Mouse (Mus musculus) heart, embryonic 10.5 days (tissue): ENCODE data around the gene Osbpl6. TPM values are rescaled to one million over a fixed set of nuclear protein-coding genes. Genes with fewer than 3 reads are reported as not detected.

Experiments
- DNase-seq: peaks from one replicate; pipeline ENCODE4 v3.0.0-alpha.2; 2017; ENCODE audit warnings: low spot score
- H3K27ac ChIP-seq: fragments of 300-500 bp; sonication (generic); 2 replicates; pipeline ENCODE4 v1.5.1; 2016; ENCODE audit warnings: mild to moderate bottlenecking
- H3K27me3 ChIP-seq: fragments of 300-500 bp; sonication (generic); 2 replicates; pipeline ENCODE4 v1.6.1; 2016; ENCODE audit warnings: mild to moderate bottlenecking; ENCODE audit not compliant: poor library complexity, insufficient read depth, severe bottlenecking
- H3K36me3 ChIP-seq: fragments of 300-500 bp; sonication (generic); 2 replicates; pipeline ENCODE4 v1.6.1; 2016; ENCODE audit warnings: mild to moderate bottlenecking, moderate library complexity
- H3K4me1 ChIP-seq: fragments of 300-500 bp; sonication (generic); 2 replicates; pipeline ENCODE4 v1.6.1; 2016; ENCODE audit warnings: mild to moderate bottlenecking
- H3K4me3 ChIP-seq: fragments of 300-500 bp; sonication (generic); 2 replicates; pipeline ENCODE4 v1.5.1; 2016; ENCODE audit warnings: mild to moderate bottlenecking, moderate library complexity
- H3K9me3 ChIP-seq: fragments of 300-500 bp; sonication (generic); 2 replicates; pipeline ENCODE4 v1.6.1; 2016; ENCODE audit warnings: mild to moderate bottlenecking, moderate library complexity
- WGBS: fragments of 180-500 bp; shearing (Covaris S2); methylation state at CpG from one replicate; pipeline ENCODE4 v1.1.7; 2016; 5-methylcytosine and 5-hydroxymethylcytosine counted together
- polyA plus RNA-seq: library from polyadenylated mRNA; unstranded; fragments of >200 nt; fragmentation: Nextera tagmentation; extraction: Ambion mirVana; gene quantifications from 2 replicates; pipeline ENCODE4 v1.2.1, GENCODE M21; 2016

Osbpl6 gene
- polyA plus RNA-seq, 1 experiment from 2014 or later = 9.6 TPM

GRCm38 (mm10) chr2:76491371-76491770 lies 85.1 kb downstream of the Osbpl6 start:
- no peaks in the 10 kb centered on the region for H3K27me3 ChIP-seq
- no peak overlapping the region for H3K27ac ChIP-seq
- H3K4me3 ChIP-seq = no peak overlapping the region
- H3K36me3 ChIP-seq = no peaks in the 10 kb centered on the region
- 88% methylated on average over 6 of the region's 6 CpGs for WGBS
- peaks cover 7% of the 10 kb centered on the region; the same call in 1 of the 2 replicates for H3K4me1 ChIP-seq
- DNase-seq = no peak
- no peaks in the 10 kb centered on the region for H3K9me3 ChIP-seq

- no peaks in the 10 kb centered on the region for H3K9me3 ChIP-seq
- no peak overlapping the region for H3K27ac ChIP-seq
- 61% methylated on average over 7 of the region's 7 CpGs for WGBS
- no peaks in the 10 kb centered on the region for H3K27me3 ChIP-seq
- no peak overlapping the region for H3K4me3 ChIP-seq
- H3K36me3 ChIP-seq = no peaks in the 10 kb centered on the region
- no peak for DNase-seq
- peaks cover 7% of the 10 kb centered on the region; the same call in 1 of the 2 replicates for H3K4me1 ChIP-seq
These were observed 85.9 kb downstream of the Osbpl6 start for GRCm38 (mm10) chr2:76492224-76492623.

DNA sequence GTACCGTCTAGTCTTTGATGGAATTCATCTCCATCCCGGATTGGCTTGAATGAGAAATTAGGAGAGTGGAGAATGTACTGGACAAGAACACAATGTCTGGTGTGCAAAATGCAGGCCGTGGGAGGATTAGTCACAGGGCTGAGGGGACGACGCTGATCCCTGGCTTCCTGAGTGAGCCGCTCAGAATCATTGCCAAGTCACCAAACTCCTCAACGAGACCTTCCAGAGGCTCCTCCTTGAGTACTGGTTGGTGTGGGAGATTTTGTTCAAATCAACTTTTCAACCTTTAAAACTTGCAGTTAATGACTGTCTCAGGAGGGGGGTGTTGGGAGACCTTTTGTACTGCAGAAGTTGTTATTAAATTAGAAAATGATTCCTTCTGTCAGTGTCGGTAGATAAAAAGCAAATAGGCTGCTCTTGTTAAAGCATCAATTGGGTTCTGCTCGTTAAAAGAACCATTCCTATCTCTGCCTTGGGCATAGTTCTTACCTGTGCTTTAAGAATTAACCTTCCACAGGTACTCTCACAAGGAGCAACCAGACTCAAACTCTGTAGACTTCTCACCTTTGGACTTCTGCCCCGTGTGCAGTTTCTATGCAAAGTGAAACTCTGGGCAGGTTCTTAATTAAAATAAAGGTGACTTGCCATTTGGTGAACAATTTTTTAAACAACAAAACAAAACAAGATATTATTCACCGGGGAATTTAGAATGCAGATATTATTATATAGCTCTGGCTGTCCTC lies 89.9 kb downstream of the Osbpl6 start:
- Histone ChIP-seq H3K27ac (no peak overlapping the region), H3K9me3 (no peaks in the 10 kb centered on the region), H3K4me3 (no peak overlapping the region), H3K4me1 (0 out of 2 replicates have a peak, but pooled peaks cover 3% of the 10 kb centered on the region), H3K27me3 (no peaks in the 10 kb centered on the region), H3K36me3 (no peaks in the 10 kb centered on the region)
- no peak for DNase-seq
- 86% methylated on average over 11 of the region's 11 CpGs for WGBS

GRCm38 (mm10) chr2:76496749-76497140 lies 90.4 kb downstream of the Osbpl6 start:
- WGBS = 89% methylated on average over 4 of the region's 4 CpGs
- Histone ChIP-seq H3K9me3 (no peaks in the 10 kb centered on the region), H3K4me3 (no peak overlapping the region), H3K27ac (no peak overlapping the region), H3K27me3 (no peaks in the 10 kb centered on the region), H3K36me3 (no peaks in the 10 kb centered on the region), H3K4me1 (0 out of 2 replicates have a peak, but pooled peaks cover 3% of the 10 kb centered on the region)
- no peak for DNase-seq

DNA sequence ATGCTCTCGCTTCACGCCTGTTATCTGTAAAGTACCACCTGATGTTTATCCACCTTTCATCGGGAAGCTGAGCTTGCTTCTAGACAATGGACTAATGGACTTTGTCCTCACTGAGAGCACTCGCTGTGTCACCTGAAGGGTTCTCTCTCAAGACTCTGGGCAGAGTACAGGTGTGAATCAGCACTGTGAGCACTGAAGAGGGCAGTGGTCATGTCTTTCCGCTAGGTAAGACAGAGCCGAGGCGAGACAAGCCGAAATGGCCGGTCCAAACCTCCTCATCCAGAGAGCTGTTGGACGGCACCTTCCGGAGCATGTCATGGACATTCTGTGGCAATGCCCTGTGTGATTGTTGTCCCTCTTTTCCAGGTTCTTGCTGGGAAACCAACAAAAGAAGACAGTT lies 92.6 kb downstream of the Osbpl6 start:
- DNase-seq = no peak
- Histone ChIP-seq H3K4me1 (no peaks in the 10 kb centered on the region), H3K27me3 (no peaks in the 10 kb centered on the region), H3K4me3 (no peak overlapping the region), H3K27ac (no peak overlapping the region), H3K9me3 (no peaks in the 10 kb centered on the region), H3K36me3 (no peaks in the 10 kb centered on the region)
- 83% methylated on average over 11 of the region's 11 CpGs for WGBS

DNA sequence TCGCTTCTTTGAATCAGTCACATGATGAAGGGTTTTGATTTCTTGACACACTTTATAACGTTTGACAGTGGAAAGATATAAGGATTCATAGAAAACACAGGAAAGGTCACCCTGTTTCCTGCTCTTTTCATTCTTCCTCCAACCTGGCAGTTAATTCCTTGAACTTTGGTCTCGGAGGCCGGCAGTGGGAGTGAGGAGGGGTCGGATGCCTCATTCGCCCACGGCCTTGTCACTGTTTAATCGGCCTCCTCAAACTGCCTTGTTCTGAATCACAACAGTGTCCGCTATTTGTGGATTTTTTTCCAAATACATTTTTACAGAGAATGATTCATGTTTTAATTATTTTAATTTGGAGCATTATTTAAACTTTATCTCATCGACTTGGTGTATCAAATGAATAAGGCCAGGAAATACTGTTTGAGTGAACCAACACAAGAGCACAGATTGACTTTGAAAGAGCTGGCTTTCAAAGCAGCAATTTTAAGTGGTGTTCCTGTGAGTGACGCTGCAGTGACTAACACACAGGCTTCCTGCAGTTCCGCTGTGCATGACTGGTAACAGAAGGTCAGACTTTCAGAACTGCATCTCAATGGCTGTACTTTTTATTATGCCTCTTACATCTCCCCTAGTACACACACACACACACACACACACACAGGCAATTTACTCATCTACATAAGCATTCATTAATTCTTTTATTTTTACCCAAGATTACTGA lies 98.0 kb downstream of the Osbpl6 start:
- DNase-seq = no peak
- H3K4me1 ChIP-seq = no peaks in the 10 kb centered on the region
- H3K27ac ChIP-seq = no peak overlapping the region
- WGBS = 62% methylated on average over 12 of the region's 12 CpGs
- H3K27me3 ChIP-seq = no peaks in the 10 kb centered on the region
- no peaks in the 10 kb centered on the region for H3K9me3 ChIP-seq
- H3K4me3 ChIP-seq = no peak overlapping the region
- H3K36me3 ChIP-seq = no peaks in the 10 kb centered on the region

DNA sequence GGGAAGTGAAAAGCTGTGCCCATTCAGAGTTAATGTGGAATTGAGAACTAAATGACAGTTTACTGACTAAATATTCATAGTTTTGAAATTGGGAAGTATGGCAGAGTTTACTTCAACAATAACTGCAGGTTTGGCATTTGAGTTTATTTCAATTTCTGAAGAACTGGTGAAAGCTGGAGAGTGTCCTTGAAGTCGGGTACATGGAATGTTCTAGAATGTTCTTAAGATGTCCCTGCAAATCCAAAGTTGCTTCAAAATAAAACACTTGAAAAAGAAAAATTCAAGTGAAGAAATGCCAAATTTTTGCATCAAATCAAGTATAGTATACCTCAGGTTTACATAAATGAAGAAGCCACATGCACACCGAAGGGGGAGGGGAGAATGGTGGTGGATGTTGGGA lies 98.7 kb downstream of the Osbpl6 start:
- Histone ChIP-seq H3K9me3 (no peaks in the 10 kb centered on the region), H3K27ac (no peak overlapping the region), H3K36me3 (no peaks in the 10 kb centered on the region), H3K27me3 (no peaks in the 10 kb centered on the region), H3K4me1 (no peaks in the 10 kb centered on the region), H3K4me3 (no peak overlapping the region)
- no peak for DNase-seq
- WGBS = 81% methylated on average over 2 of the region's 2 CpGs

DNA sequence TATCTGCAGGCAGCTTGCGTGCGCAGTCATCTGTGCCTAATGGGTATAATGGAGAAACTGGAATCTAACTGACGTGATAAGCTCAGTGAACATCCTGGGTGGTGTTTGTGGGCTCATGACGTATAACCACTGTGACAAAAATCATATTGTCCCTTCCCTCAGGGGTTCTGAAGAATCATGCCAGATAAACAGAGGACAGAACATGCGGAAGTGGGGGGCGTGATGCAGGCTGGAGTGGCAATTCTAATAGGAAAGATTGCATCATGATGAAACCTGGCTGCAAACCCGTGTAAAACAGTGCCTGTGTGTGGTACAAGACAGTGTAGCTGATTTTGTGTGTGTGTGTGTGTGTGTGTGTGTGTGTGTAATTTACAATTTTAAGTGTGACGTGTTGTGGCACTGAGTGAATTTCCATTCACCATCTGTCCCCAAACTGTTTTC lies 105.0 kb downstream of the Osbpl6 start:
- no peak for DNase-seq
- H3K27ac ChIP-seq = no peak overlapping the region
- H3K27me3 ChIP-seq = no peaks in the 10 kb centered on the region
- no peaks in the 10 kb centered on the region for H3K4me1 ChIP-seq
- H3K9me3 ChIP-seq = no peaks in the 10 kb centered on the region
- no peaks in the 10 kb centered on the region for H3K36me3 ChIP-seq
- H3K4me3 ChIP-seq = no peak overlapping the region
- 80% methylated on average over 8 of the region's 8 CpGs for WGBS

DNA sequence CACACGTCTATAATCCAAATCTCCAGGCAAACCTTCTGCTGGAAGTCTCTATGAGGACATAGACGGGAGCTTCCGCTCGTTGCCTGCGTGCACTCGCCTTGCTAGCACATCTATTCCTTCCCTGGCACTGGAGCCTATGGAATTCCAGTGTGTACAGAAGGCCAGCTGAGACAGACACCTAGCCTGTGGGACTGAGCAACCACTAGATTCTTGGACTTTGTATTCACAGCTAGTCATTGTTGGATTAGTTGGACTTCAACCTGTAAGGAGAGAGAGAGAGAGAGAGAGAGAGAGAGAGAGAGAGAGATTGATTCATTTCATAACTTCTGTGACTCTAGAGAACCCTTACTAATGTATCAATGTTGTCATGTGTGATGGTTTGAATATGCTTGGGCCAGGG lies 105.8 kb downstream of the Osbpl6 start:
- Histone ChIP-seq H3K27ac (no peak overlapping the region), H3K4me1 (no peaks in the 10 kb centered on the region), H3K9me3 (no peaks in the 10 kb centered on the region), H3K27me3 (no peaks in the 10 kb centered on the region), H3K4me3 (no peak overlapping the region), H3K36me3 (no peaks in the 10 kb centered on the region)
- 90% methylated on average over 6 of the region's 6 CpGs for WGBS
- DNase-seq = no peak

DNA sequence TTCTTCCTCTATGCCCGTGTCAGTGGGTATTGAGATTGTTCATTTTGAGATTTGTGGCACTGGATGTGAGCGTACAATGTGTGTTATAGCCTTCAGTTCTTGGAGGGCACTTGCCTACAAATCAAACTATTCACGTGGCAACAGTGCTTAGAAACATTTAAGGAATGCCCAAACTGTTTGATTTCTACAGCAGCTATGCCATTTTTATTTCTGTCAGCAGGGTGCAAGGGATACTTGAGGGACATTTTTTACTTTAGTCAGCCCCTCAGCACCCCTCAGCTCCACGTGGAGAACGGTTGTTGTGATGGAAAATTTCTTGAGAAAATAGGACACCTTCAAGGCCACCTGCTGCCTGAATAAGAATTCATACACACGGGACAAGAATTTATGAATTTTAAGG lies 106.6 kb downstream of the Osbpl6 start:
- no peaks in the 10 kb centered on the region for H3K27me3 ChIP-seq
- no peak overlapping the region for H3K27ac ChIP-seq
- no peak for DNase-seq
- 0 out of 2 replicates have a peak, but pooled peaks cover 3% of the 10 kb centered on the region for H3K4me1 ChIP-seq
- no peak overlapping the region for H3K4me3 ChIP-seq
- H3K36me3 ChIP-seq = no peaks in the 10 kb centered on the region
- 77% methylated on average over 6 of the region's 6 CpGs for WGBS
- H3K9me3 ChIP-seq = no peaks in the 10 kb centered on the region

- no peak overlapping the region for H3K27ac ChIP-seq
- WGBS = 78% methylated on average over 3 of the region's 3 CpGs
- H3K9me3 ChIP-seq = no peaks in the 10 kb centered on the region
- no peak for DNase-seq
- H3K4me1 ChIP-seq = 0 out of 2 replicates have a peak, but pooled peaks cover 3% of the 10 kb centered on the region
- no peak overlapping the region for H3K4me3 ChIP-seq
- H3K27me3 ChIP-seq = no peaks in the 10 kb centered on the region
- no peaks in the 10 kb centered on the region for H3K36me3 ChIP-seq
These were observed 107.0 kb downstream of the Osbpl6 start for GRCm38 (mm10) chr2:76513296-76513695.

DNA sequence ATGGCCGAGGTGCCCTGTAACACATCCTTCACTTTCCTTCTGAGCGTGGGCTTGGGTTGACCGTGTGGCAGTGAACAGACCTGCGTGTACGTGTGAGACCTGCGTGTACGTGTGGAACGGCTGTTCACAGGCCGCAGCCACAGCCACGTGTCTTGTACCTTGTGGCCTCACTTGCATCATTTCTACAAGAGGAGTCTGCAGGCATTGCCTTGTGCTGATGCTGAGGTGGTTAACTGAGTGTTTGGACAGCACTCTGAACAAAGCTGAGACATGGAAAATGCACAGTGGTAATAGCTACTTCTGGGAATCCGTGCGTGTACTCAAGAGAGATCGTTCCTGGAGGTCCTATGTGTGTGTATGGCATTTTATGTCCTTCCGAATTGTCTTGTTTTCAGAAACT lies 111.2 kb downstream of the Osbpl6 start:
- no peak for DNase-seq
- no peaks in the 10 kb centered on the region for H3K27me3 ChIP-seq
- H3K4me3 ChIP-seq = no peak overlapping the region
- H3K27ac ChIP-seq = no peak overlapping the region
- H3K36me3 ChIP-seq = no peaks in the 10 kb centered on the region
- no peaks in the 10 kb centered on the region for H3K9me3 ChIP-seq
- H3K4me1 ChIP-seq = 0 out of 2 replicates have a peak, but pooled peaks cover 3% of the 10 kb centered on the region
- WGBS = 88% methylated on average over 14 of the region's 14 CpGs

GRCm38 (mm10) chr2:76518407-76519063 lies 112.2 kb downstream of the Osbpl6 start:
- no peaks in the 10 kb centered on the region for H3K36me3 ChIP-seq
- H3K4me3 ChIP-seq = no peak overlapping the region
- H3K27ac ChIP-seq = peak overlapping the region; percentile 16; the same call in 1 of the 2 replicates
- 91% methylated on average over 5 of the region's 5 CpGs for WGBS
- H3K9me3 ChIP-seq = no peaks in the 10 kb centered on the region
- no peaks in the 10 kb centered on the region for H3K27me3 ChIP-seq
- 0 out of 2 replicates have a peak, but pooled peaks cover 3% of the 10 kb centered on the region for H3K4me1 ChIP-seq
- DNase-seq = no peak
